Mouse (Mus musculus) bone marrow macrophage, adult 2 months (primary cell): ENCODE results near the gene Etv2.

ENCODE experiments used
- CTCF ChIP-seq: IDR thresholded peaks from 2 replicates; pipeline ENCODE4 v1.5.1; 2012; ENCODE audit warnings: low read depth, mild to moderate bottlenecking, low read length, moderate library complexity
- POLR2A ChIP-seq: IDR thresholded peaks from 2 replicates; pipeline ENCODE4 v1.6.1; 2012; ENCODE audit warnings: mild to moderate bottlenecking, low read depth, low read length, borderline replicate concordance

GRCm38 (mm10) chr7:30669229-30669628, 33.6 kb upstream of the Etv2 start:
- TF ChIP-seq CTCF, result no peak
- no peak for TF ChIP-seq POLR2A
